Mouse (Mus musculus) ES-E14 (cell line): ENCODE data around the gene Sirpb1a. TPM values are rescaled to one million over a fixed set of nuclear protein-coding genes. Genes with fewer than 3 reads are reported as not detected.
"Not testable (repeated sequence)": the region's sequence is repeated elsewhere in the genome, so short reads cannot be mapped to it uniquely, and the experiment has no call there.

ENCODE experiments used
- DNase-seq: peaks from one replicate; pipeline ENCODE4 v3.0.0-alpha.2; 2013; ENCODE audit warnings: low read depth, low spot score
- H3K27ac ChIP-seq: 2 replicates; pipeline ENCODE4 v1.5.1; 2012; ENCODE audit warnings: low read depth, mild to moderate bottlenecking, low read length, moderate library complexity, mixed read lengths; ENCODE audit not compliant: poor library complexity, insufficient read depth, severe bottlenecking
- H3K36me3 ChIP-seq: 2 replicates; pipeline ENCODE4 v1.6.1; 2012; ENCODE audit warnings: mild to moderate bottlenecking, low read length, moderate library complexity, mixed read lengths; ENCODE audit not compliant: control insufficient read depth, poor library complexity, insufficient read depth, severe bottlenecking
- H3K4me1 ChIP-seq, 2 experiments: fragments of 150-350 bp in 1 of 2; sonication (generic) in 1 of 2; 2 replicates each; pipeline ENCODE4 v1.6.1; 2012; ENCODE audit warnings: low read length in 2 of 2, mild to moderate bottlenecking in 1 of 2, mixed read lengths in 1 of 2; ENCODE audit not compliant: control insufficient read depth in 2 of 2, insufficient read depth in 2 of 2, poor library complexity in 1 of 2
- H3K4me3 ChIP-seq, 2 experiments: fragments of 150-350 bp in 1 of 2; sonication (generic) in 1 of 2; 2 replicates each; pipeline ENCODE4 v1.5.1; 2012; ENCODE audit warnings: low read length in 2 of 2, low read depth in 1 of 2, mild to moderate bottlenecking in 1 of 2, mixed read lengths in 1 of 2; ENCODE audit not compliant: insufficient read depth in 1 of 2, poor library complexity in 1 of 2, severe bottlenecking in 1 of 2
- H3K9ac ChIP-seq: 2 replicates; pipeline ENCODE4 v1.6.1; 2012; ENCODE audit warnings: low read depth, mild to moderate bottlenecking, low read length, mixed read lengths; ENCODE audit not compliant: poor library complexity, insufficient read depth, severe bottlenecking
- H3K9me3 ChIP-seq: fragments of 150-350 bp; sonication (generic); 2 replicates; pipeline ENCODE4 v1.6.1; 2012; ENCODE audit warnings: low read depth, mild to moderate bottlenecking, low read length; ENCODE audit not compliant: control insufficient read depth, insufficient read depth
- CHD2 ChIP-seq: IDR thresholded peaks from 2 replicates; pipeline ENCODE4 v1.6.1; 2014; ENCODE audit warnings: mild to moderate bottlenecking, low read depth, low read length, inconsistent platforms
- HCFC1 ChIP-seq: IDR thresholded peaks from 2 replicates; pipeline ENCODE4 v1.6.1; 2012; ENCODE audit warnings: low read length, inconsistent platforms, borderline replicate concordance; ENCODE audit not compliant: insufficient read depth
- MAFK ChIP-seq: IDR thresholded peaks from 2 replicates; pipeline ENCODE4 v1.6.1; 2014; ENCODE audit warnings: mild to moderate bottlenecking, low read depth, low read length, inconsistent platforms; ENCODE audit not compliant: insufficient read depth
- ZC3H11A ChIP-seq: IDR thresholded peaks from 2 replicates; pipeline ENCODE4 v1.6.1; 2012; ENCODE audit warnings: low read depth, mild to moderate bottlenecking, inconsistent platforms, low read length, borderline replicate concordance
- ZNF384 ChIP-seq: IDR thresholded peaks from 2 replicates; pipeline ENCODE4 v1.6.1; 2012; ENCODE audit warnings: low read depth, low read length, inconsistent platforms
- in situ Hi-C, 2 experiments: fragments of 600-800 bp; cut with MboI; formaldehyde crosslinking; loops; one replicate each; pipeline ENCODE4 v1.15.1; 2025; ENCODE audit warnings: low sequenced_read_pairs in 2 of 2, inconsistent platforms in 1 of 2; ENCODE audit not compliant: unreplicated experiment in 2 of 2
- total RNA-seq: library from RNA; depleted of rRNA; stranded (reverse); fragments of 300-350 nt; gene quantifications from 2 replicates; pipeline ENCODE4 v1.2.3, GENCODE M21; 2012; rRNA removed

Sirpb1a gene
- total RNA-seq = not detected in 2 replicates

- H3K4me3 ChIP-seq, H3K27ac ChIP-seq, DNase-seq, in situ Hi-C loops, H3K36me3 ChIP-seq, H3K9ac ChIP-seq, H3K4me1 ChIP-seq, H3K9me3 ChIP-seq: not testable (repeated sequence)
Measured at GRCm38 (mm10) chr3:15426447-15426846, at the start of gene Sirpb1a. Gene Sirpb1a (minus strand): TSS chr3:15426520.

DNA sequence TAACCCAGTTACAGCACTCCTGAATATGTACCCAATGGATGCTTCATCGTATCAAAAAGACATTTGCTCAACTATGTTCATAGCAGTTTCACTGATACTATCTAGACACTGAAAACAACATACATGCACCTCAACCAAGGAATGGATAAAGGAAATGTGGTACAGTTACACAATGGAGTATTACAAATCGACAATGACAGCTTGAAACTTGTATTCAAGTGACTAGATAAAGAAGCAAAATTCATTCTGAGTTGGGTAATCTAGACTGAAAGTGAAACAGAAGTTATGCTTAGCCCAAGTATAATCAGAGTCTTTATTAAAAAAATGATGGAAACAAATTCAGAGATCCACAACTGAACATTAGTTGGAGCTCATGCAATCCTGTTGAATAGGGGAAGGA, 48.5 kb upstream of the Sirpb1a start:
- H3K9me3 ChIP-seq, H3K36me3 ChIP-seq, H3K4me3 ChIP-seq, in situ Hi-C loops, H3K4me1 ChIP-seq, DNase-seq, H3K9ac ChIP-seq, H3K27ac ChIP-seq: not testable (repeated sequence)

DNA sequence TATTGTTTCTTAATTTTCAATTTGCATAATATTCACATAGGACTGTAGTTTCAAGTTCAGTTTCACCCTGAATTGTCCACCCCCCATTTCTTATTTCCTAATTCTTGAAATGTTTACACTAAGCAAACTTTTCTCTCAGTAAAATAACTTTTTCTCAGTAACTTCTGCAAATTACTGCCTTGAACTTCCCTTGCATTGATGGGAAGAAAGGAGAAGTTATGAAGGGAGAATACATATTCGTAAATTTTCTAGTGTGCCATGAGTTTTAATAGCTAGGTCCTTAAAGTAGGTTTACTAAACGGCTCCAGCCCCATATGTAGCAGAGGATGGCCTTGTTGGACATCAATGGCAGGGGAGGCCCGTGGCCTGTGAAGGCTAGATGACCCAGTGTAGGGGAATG, 43.8 kb upstream of the Sirpb1a start:
- H3K4me1 ChIP-seq, H3K36me3 ChIP-seq, H3K9ac ChIP-seq, H3K9me3 ChIP-seq, in situ Hi-C loops, H3K27ac ChIP-seq, DNase-seq, H3K4me3 ChIP-seq: not testable (repeated sequence)

- in situ Hi-C loops, DNase-seq, H3K36me3 ChIP-seq: not testable (repeated sequence)
Measured at GRCm38 (mm10) chr3:15443936-15444335, 17.6 kb upstream of the Sirpb1a start.

DNA sequence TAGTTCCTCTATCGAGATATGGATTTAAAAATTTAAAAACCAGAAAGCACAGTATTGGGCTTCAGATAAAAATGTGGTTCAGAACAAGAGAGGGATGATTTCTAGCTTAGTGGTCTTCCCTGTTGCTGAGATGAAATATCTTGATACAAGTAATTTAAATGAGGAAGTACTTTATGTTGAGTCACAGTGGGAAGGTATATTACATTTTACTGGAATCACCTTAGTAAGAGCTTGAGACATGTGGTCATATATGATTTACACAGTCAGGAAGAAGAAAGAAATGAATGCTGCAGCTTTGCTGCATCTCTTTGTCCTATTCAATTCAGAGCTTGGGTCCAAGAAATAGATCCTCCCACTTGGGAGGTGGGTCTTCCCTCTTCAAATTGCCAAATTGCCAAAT, 13.5 kb upstream of the Sirpb1a start:
- H3K9ac ChIP-seq, H3K36me3 ChIP-seq, DNase-seq, H3K9me3 ChIP-seq, H3K4me3 ChIP-seq, H3K27ac ChIP-seq, H3K4me1 ChIP-seq, in situ Hi-C loops: not testable (repeated sequence)

More at GRCm38 (mm10) chr3:15443936-15444335, 17.6 kb upstream of the Sirpb1a start:
- not testable (repeated sequence) for H3K9ac ChIP-seq, H3K4me3 ChIP-seq, H3K9me3 ChIP-seq, H3K4me1 ChIP-seq, H3K27ac ChIP-seq

- Histone ChIP-seq H3K36me3 (no peaks in the 10 kb centered on the region), H3K9ac (no peak overlapping the region), H3K27ac (no peak overlapping the region), H3K4me3 (no peak overlapping the region), H3K9me3 (no peaks in the 10 kb centered on the region), H3K4me1 (no peaks in the 10 kb centered on the region)
- DNase-seq = no peak
- in situ Hi-C loops = no loop called here
- TF ChIP-seq CHD2 (no peak), MAFK (no peak), ZNF384 (no peak), HCFC1 (no peak), ZC3H11A (no peak)
Measured at GRCm38 (mm10) chr3:15427917-15428316, 1.6 kb upstream of the Sirpb1a start.

- H3K9ac ChIP-seq, H3K4me3 ChIP-seq, H3K9me3 ChIP-seq, H3K4me1 ChIP-seq, H3K27ac ChIP-seq, DNase-seq, H3K36me3 ChIP-seq, in situ Hi-C loops: not testable (repeated sequence)
Measured at GRCm38 (mm10) chr3:15355690-15356089, 70.6 kb downstream of the Sirpb1a start.

- H3K9me3 ChIP-seq, H3K36me3 ChIP-seq, H3K4me3 ChIP-seq, H3K9ac ChIP-seq, DNase-seq, H3K4me1 ChIP-seq, in situ Hi-C loops, H3K27ac ChIP-seq: not testable (repeated sequence)
Measured at GRCm38 (mm10) chr3:15350318-15350717, 76.0 kb downstream of the Sirpb1a start.
